Mouse (Mus musculus) intestine, embryonic 16.5 days (tissue): ENCODE data around the gene Htatip2. TPM values are rescaled to one million over a fixed set of nuclear protein-coding genes. Genes with fewer than 3 reads are reported as not detected.

ENCODE experiments used
- ATAC-seq: fragments of 200-750 bp; cut with Nextera tagmentation; 2 replicates; pipeline ENCODE4 v1.8.0; 2017; ENCODE audit warnings: moderate TSS enrichment, moderate library complexity
- H3K27ac ChIP-seq: fragments of 300-500 bp; sonication (generic); 2 replicates; pipeline ENCODE4 v1.5.1; 2014; ENCODE audit warnings: mild to moderate bottlenecking, low read length
- H3K27me3 ChIP-seq: fragments of 300-500 bp; sonication (generic); replicated peaks from 2 replicates; pipeline ENCODE4 v1.6.1; 2014; ENCODE audit warnings: low read length, control low read depth, mixed read lengths; ENCODE audit not compliant: control insufficient read depth, insufficient read depth
- H3K36me3 ChIP-seq: fragments of 300-500 bp; sonication (generic); 2 replicates; pipeline ENCODE4 v1.6.1; 2014; ENCODE audit warnings: low read length, control low read depth; ENCODE audit not compliant: control insufficient read depth, insufficient read depth
- H3K4me1 ChIP-seq: fragments of 300-500 bp; sonication (generic); 2 replicates; pipeline ENCODE4 v1.6.1; 2014; ENCODE audit warnings: low read length, control low read depth, mixed read lengths; ENCODE audit not compliant: control insufficient read depth, insufficient read depth
- H3K4me2 ChIP-seq: fragments of 300-500 bp; sonication (generic); 2 replicates; pipeline ENCODE4 v1.6.1; 2014; ENCODE audit warnings: low read depth, low read length, control low read depth
- H3K4me3 ChIP-seq: fragments of 300-500 bp; sonication (generic); 2 replicates; pipeline ENCODE4 v1.5.1; 2014; ENCODE audit warnings: mild to moderate bottlenecking, low read length
- H3K9ac ChIP-seq: fragments of 300-500 bp; sonication (generic); 2 replicates; pipeline ENCODE4 v1.6.1; 2014; ENCODE audit warnings: low read depth, low read length
- H3K9me3 ChIP-seq: fragments of 300-500 bp; sonication (generic); 2 replicates; pipeline ENCODE4 v1.6.1; 2016; ENCODE audit warnings: low read length, control low read depth; ENCODE audit not compliant: control insufficient read depth
- WGBS: fragments of 180-500 bp; shearing (Covaris S2); extraction: QIAGEN DNeasy Blood & Tissue Kit; methylation state at CpG from one replicate; pipeline ENCODE4 v1.1.7; 2014; 5-methylcytosine and 5-hydroxymethylcytosine counted together
- polyA plus RNA-seq: library from polyadenylated mRNA; unstranded; fragments of >200 nt; fragmentation: Nextera tagmentation; extraction: Ambion mirVana; gene quantifications from 2 replicates; pipeline ENCODE4 v1.2.1, GENCODE M21; 2015

Htatip2 gene
- polyA plus RNA-seq, result 25.7 and 26.0 TPM in 2 replicates

GRCm38 (mm10) chr7:49758934-49759571 lies at the start of gene Htatip2:
Gene Htatip2 (plus strand): TSS chr7:49759115.
- H3K27ac ChIP-seq, result no peak within 1 kb of the TSS
- peak within 1 kb of the TSS; percentile 69 for H3K4me3 ChIP-seq
- ATAC-seq, result peak; percentile 91
- no peaks in the 10 kb centered on the region for H3K9me3 ChIP-seq
- H3K27me3 ChIP-seq, result no peaks in the 10 kb centered on the region
- H3K4me1 ChIP-seq, result 0 out of 2 replicates have a peak, but pooled peaks cover 3% of the 10 kb centered on the region
- H3K9ac ChIP-seq, result peak within 1 kb of the TSS; percentile 79
- H3K36me3 ChIP-seq, result no peaks in the 10 kb centered on the region
- H3K4me2 ChIP-seq, result peak within 1 kb of the TSS; percentile 80
- WGBS, result 3% methylated on average over 36 of the region's 42 CpGs

GRCm38 (mm10) chr7:49709381-49710021 lies 49.4 kb upstream of the Htatip2 start:
- WGBS, result 32% methylated on average over 9 of the region's 9 CpGs
- Histone ChIP-seq H3K4me3 (no peak overlapping the region), H3K27ac (no peak overlapping the region), H3K4me2 (no peak overlapping the region), H3K9me3 (no peaks in the 10 kb centered on the region), H3K27me3 (no peaks in the 10 kb centered on the region), H3K9ac (no peak overlapping the region), H3K4me1 (no peaks in the 10 kb centered on the region), H3K36me3 (no peaks in the 10 kb centered on the region)
- no peak for ATAC-seq

- no peak overlapping the region for H3K27ac ChIP-seq
- no peak overlapping the region for H3K4me3 ChIP-seq
- no peak overlapping the region for H3K9ac ChIP-seq
- H3K27me3 ChIP-seq, result no peaks in the 10 kb centered on the region
- WGBS, result 79% methylated on average over 15 of the region's 15 CpGs
- H3K4me1 ChIP-seq, result no peaks in the 10 kb centered on the region
- no peaks in the 10 kb centered on the region for H3K9me3 ChIP-seq
- no peak for ATAC-seq
- no peaks in the 10 kb centered on the region for H3K36me3 ChIP-seq
- H3K4me2 ChIP-seq, result no peak overlapping the region
Measured at GRCm38 (mm10) chr7:49717942-49718733, 40.8 kb upstream of the Htatip2 start.

- Histone ChIP-seq H3K4me3 (no peak overlapping the region), H3K27me3 (no peaks in the 10 kb centered on the region), H3K9me3 (no peaks in the 10 kb centered on the region), H3K36me3 (no peaks in the 10 kb centered on the region), H3K4me1 (no peaks in the 10 kb centered on the region), H3K27ac (no peak overlapping the region), H3K4me2 (no peak overlapping the region), H3K9ac (no peak overlapping the region)
- 61% methylated on average over 4 of the region's 4 CpGs for WGBS
- no peak for ATAC-seq
Measured at GRCm38 (mm10) chr7:49734342-49734741, 24.6 kb upstream of the Htatip2 start.

- Histone ChIP-seq H3K36me3 (no peaks in the 10 kb centered on the region), H3K9me3 (no peaks in the 10 kb centered on the region), H3K4me1 (no peaks in the 10 kb centered on the region), H3K27ac (no peak overlapping the region), H3K9ac (no peak overlapping the region), H3K27me3 (no peaks in the 10 kb centered on the region), H3K4me3 (no peak overlapping the region), H3K4me2 (no peak overlapping the region)
- ATAC-seq, result no peak
- WGBS, result 49% methylated on average over 8 of the region's 8 CpGs
Measured at GRCm38 (mm10) chr7:49739448-49739847, 19.5 kb upstream of the Htatip2 start.

- WGBS, result 35% methylated on average over 5 of the region's 5 CpGs
- Histone ChIP-seq H3K36me3 (no peaks in the 10 kb centered on the region), H3K9ac (no peak overlapping the region), H3K4me1 (no peaks in the 10 kb centered on the region), H3K27ac (no peak overlapping the region), H3K9me3 (no peaks in the 10 kb centered on the region), H3K4me3 (no peak overlapping the region), H3K27me3 (no peaks in the 10 kb centered on the region), H3K4me2 (no peak overlapping the region)
- ATAC-seq, result no peak
Measured at GRCm38 (mm10) chr7:49741474-49741873, 17.4 kb upstream of the Htatip2 start.

- Histone ChIP-seq H3K36me3 (no peaks in the 10 kb centered on the region), H3K4me3 (no peak overlapping the region), H3K4me1 (no peaks in the 10 kb centered on the region), H3K9ac (no peak overlapping the region), H3K27ac (no peak overlapping the region), H3K4me2 (no peak overlapping the region), H3K9me3 (no peaks in the 10 kb centered on the region), H3K27me3 (no peaks in the 10 kb centered on the region)
- ATAC-seq, result no peak
- 43% methylated on average over 10 of the region's 10 CpGs for WGBS
Measured at GRCm38 (mm10) chr7:49741923-49742322, 17.0 kb upstream of the Htatip2 start.

GRCm38 (mm10) chr7:49751148-49751547 lies 7.8 kb upstream of the Htatip2 start:
- ATAC-seq, result no peak
- no peaks in the 10 kb centered on the region for H3K36me3 ChIP-seq
- H3K4me1 ChIP-seq, result no peaks in the 10 kb centered on the region
- H3K27ac ChIP-seq, result no peak overlapping the region
- H3K9ac ChIP-seq, result no peak overlapping the region
- WGBS, result 12% methylated on average over 4 of the region's 4 CpGs
- no peaks in the 10 kb centered on the region for H3K27me3 ChIP-seq
- H3K4me3 ChIP-seq, result no peak overlapping the region
- no peak overlapping the region for H3K4me2 ChIP-seq
- no peaks in the 10 kb centered on the region for H3K9me3 ChIP-seq

- H3K4me3 ChIP-seq, result peak overlapping the region; percentile 24
- H3K4me2 ChIP-seq, result peak overlapping the region; percentile 47
- no peaks in the 10 kb centered on the region for H3K4me1 ChIP-seq
- WGBS, result 25% methylated on average over 25 of the region's 25 CpGs
- no peaks in the 10 kb centered on the region for H3K9me3 ChIP-seq
- no peaks in the 10 kb centered on the region for H3K27me3 ChIP-seq
- ATAC-seq, result peak; percentile 81
- no peaks in the 10 kb centered on the region for H3K36me3 ChIP-seq
- no peak overlapping the region; the same call in 1 of the 2 replicates for H3K27ac ChIP-seq
- H3K9ac ChIP-seq, result 0 out of 2 replicates have a peak overlapping the region, but pooled peaks have one; percentile 21
Measured at GRCm38 (mm10) chr7:49752730-49753506, 6.0 kb upstream of the Htatip2 start.
